Comparison of ENCODE assay signal across 19 mouse cellular contexts in genomic region chrX:163155251-163155650, GRCm38 (mm10).
DNase-seq lines count a peak whose midpoint lies in the region; ATAC-seq and TF ChIP-seq lines count a peak whose summit lies in the region.
"Had no signal": no experiment of that assay in that cellular context is flagged by ENCODE, and none has a peak within 500 bp of the region (broad histone marks: within the 10 kb centered on the region; RNA-seq: fewer than 3 reads in every experiment).

No protein-coding gene starts in this region.

- no peak overlapping the region for H3K9ac ChIP-seq in forebrain, postnatal 0 days
- no peak overlapping the region for H3K9ac ChIP-seq in forebrain, embryonic 14.5 days (ENCODE audit: low read length)
- H3K9ac ChIP-seq: embryonic facial prominence, embryonic 13.5 days; forebrain, embryonic 13.5 days; heart, embryonic 13.5 days; hindbrain, embryonic 15.5 days had no signal

- no peak overlapping the region for H3K4me3 ChIP-seq in forebrain, postnatal 0 days (ENCODE audit: low read depth, low read length)
- no peak overlapping the region for H3K4me3 ChIP-seq in forebrain, embryonic 14.5 days (ENCODE audit: low read depth, low read length)
- H3K4me3 ChIP-seq: embryonic facial prominence, embryonic 13.5 days; forebrain, embryonic 13.5 days; heart, embryonic 13.5 days; hindbrain, embryonic 15.5 days had no signal

- DNase-seq in cerebellum, adult 11-12 months = peak; percentile 3
- no peak for DNase-seq in cerebellum, adult 8-10 months
- DNase-seq in forebrain, postnatal 0 days = peak; percentile 9
- DNase-seq in forebrain, embryonic 14.5 days (ENCODE audit: low spot score) = no peak
- peak; percentile 18 to 24 for DNase-seq in cerebellum, postnatal 25 days
- DNase-seq in left cerebral cortex, postnatal 10 days (ENCODE audit: extremely low spot score in 1 of 2, low spot score in 2 of 2) = no peak
- no peak for DNase-seq in gastrocnemius, postnatal 4 days (ENCODE audit: low spot score in 2 of 2)
- DNase-seq: adrenal gland, postnatal 14 days; gastrocnemius, postnatal 14 days; heart, adult 11 months; heart, postnatal 36 days; kidney, adult 2 months had no signal

- no peaks in the 10 kb centered on the region for H3K36me3 ChIP-seq in forebrain, postnatal 0 days (ENCODE audit: insufficient read depth)
- H3K36me3 ChIP-seq in forebrain, embryonic 14.5 days (ENCODE audit: control insufficient read depth, insufficient read depth, low read length) = no peaks in the 10 kb centered on the region
- H3K36me3 ChIP-seq: embryonic facial prominence, embryonic 13.5 days; heart, embryonic 13.5 days; hindbrain, embryonic 15.5 days had no signal

- H3K9me3 ChIP-seq in forebrain, postnatal 0 days (ENCODE audit: low read length) = no peaks in the 10 kb centered on the region
- H3K9me3 ChIP-seq in forebrain, embryonic 14.5 days (replicated peaks; ENCODE audit: control insufficient read depth, low read length) = no peaks in the 10 kb centered on the region
- H3K9me3 ChIP-seq: embryonic facial prominence, embryonic 13.5 days; forebrain, embryonic 13.5 days; heart, embryonic 13.5 days; hindbrain, embryonic 15.5 days had no signal

- ATAC-seq in forebrain, postnatal 0 days = no peak
- no peak for ATAC-seq in forebrain, embryonic 14.5 days
- ATAC-seq: activated CD4-positive, CD25-positive, alpha-beta regulatory T cell, adult 4 months; forebrain, embryonic 13.5 days; intestine, embryonic 16.5 days; Patski had no signal

- H3K27me3 ChIP-seq in forebrain, postnatal 0 days (ENCODE audit: insufficient read depth, low read length) = no peaks in the 10 kb centered on the region
- no peaks in the 10 kb centered on the region for H3K27me3 ChIP-seq in forebrain, embryonic 14.5 days (replicated peaks; ENCODE audit: control insufficient read depth, insufficient read depth, low read length)
- H3K27me3 ChIP-seq: heart, embryonic 13.5 days had no signal

- no peak for TF ChIP-seq CTCF in forebrain, postnatal 0 days (IDR thresholded peaks at IDR 0.05; ENCODE audit: low read depth)

- H3K4me1 ChIP-seq in forebrain, postnatal 0 days (ENCODE audit: insufficient read depth) = no peaks in the 10 kb centered on the region
- H3K4me1 ChIP-seq in forebrain, embryonic 14.5 days (ENCODE audit: control insufficient read depth, insufficient read depth, low read length) = no peaks in the 10 kb centered on the region
- H3K4me1 ChIP-seq: embryonic facial prominence, embryonic 13.5 days; forebrain, embryonic 13.5 days; heart, embryonic 13.5 days; hindbrain, embryonic 15.5 days had no signal

- 66% methylated on average over 5 of the region's 5 CpGs for WGBS in forebrain, postnatal 0 days
- 74% methylated on average over 5 of the region's 5 CpGs for WGBS in forebrain, embryonic 14.5 days

- no peak overlapping the region for H3K27ac ChIP-seq in forebrain, postnatal 0 days (ENCODE audit: low read depth, low read length)
- no peak overlapping the region for H3K27ac ChIP-seq in forebrain, embryonic 14.5 days (ENCODE audit: low read depth, low read length)
- H3K27ac ChIP-seq: embryonic facial prominence, embryonic 13.5 days; forebrain, embryonic 13.5 days; heart, embryonic 13.5 days; hindbrain, embryonic 15.5 days had no signal

- no peak overlapping the region for H3K4me2 ChIP-seq in forebrain, postnatal 0 days (ENCODE audit: low read depth)
- H3K4me2 ChIP-seq in forebrain, embryonic 14.5 days (ENCODE audit: low read length) = no peak overlapping the region
- H3K4me2 ChIP-seq: embryonic facial prominence, embryonic 13.5 days; forebrain, embryonic 13.5 days; heart, embryonic 13.5 days; hindbrain, embryonic 15.5 days had no signal

- intact Hi-C loops in left cerebral cortex, postnatal 10 days (cut with DNase I) = no loop called here

Comparison
In these comparisons a context has a peak if more than half of its experiments do, and no peak if none do; other contexts are left out.
1. DNase-seq: peak in cerebellum, adult 11-12 months (single experiment), forebrain, postnatal 0 days (single experiment) and cerebellum, postnatal 25 days (2 of 2); none in cerebellum, adult 8-10 months (single experiment), forebrain, embryonic 14.5 days (single experiment), left cerebral cortex, postnatal 10 days (0 of 2) and gastrocnemius, postnatal 4 days (0 of 2).